Mouse (Mus musculus): Measurements from ENCODE around the gene Rabl6. TPM values are rescaled to one million over a fixed set of nuclear protein-coding genes. Genes with fewer than 3 reads are reported as not detected.

Gene Rabl6
- polyA plus RNA-seq, 1 experiment from 2014 or later: 30.9 TPM

DNA sequence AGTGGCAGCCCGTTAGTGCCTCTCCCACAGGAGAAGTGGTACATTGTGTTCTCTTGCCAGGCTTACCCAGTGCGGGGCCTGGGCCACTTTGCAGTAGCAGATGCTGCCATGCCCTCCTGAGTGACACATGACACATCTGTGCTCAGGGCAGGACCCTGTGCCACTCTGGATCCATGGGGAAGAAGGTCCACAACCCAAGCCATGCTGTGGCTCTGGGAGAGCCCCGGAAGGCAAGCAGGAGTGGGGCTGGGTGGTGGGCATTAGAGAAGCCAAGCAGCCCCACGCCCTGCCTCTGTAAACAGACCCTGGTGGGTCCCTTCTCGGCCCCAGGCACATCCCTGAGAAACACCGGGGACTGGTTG is 25.2 kb downstream of the Rabl6 start:
- no peak for TF ChIP-seq EP300 (optimal IDR thresholded peaks at IDR 0.05)
- no peak for TF ChIP-seq CTCF (IDR thresholded peaks at IDR 0.05; ENCODE audit: low read depth)
- ATAC-seq (ENCODE audit: low FRiP score, low TSS enrichment): no peak
- no peaks in the 10 kb centered on the region for H3K9me3 ChIP-seq (ENCODE audit: control insufficient read depth, low read length)

DNA sequence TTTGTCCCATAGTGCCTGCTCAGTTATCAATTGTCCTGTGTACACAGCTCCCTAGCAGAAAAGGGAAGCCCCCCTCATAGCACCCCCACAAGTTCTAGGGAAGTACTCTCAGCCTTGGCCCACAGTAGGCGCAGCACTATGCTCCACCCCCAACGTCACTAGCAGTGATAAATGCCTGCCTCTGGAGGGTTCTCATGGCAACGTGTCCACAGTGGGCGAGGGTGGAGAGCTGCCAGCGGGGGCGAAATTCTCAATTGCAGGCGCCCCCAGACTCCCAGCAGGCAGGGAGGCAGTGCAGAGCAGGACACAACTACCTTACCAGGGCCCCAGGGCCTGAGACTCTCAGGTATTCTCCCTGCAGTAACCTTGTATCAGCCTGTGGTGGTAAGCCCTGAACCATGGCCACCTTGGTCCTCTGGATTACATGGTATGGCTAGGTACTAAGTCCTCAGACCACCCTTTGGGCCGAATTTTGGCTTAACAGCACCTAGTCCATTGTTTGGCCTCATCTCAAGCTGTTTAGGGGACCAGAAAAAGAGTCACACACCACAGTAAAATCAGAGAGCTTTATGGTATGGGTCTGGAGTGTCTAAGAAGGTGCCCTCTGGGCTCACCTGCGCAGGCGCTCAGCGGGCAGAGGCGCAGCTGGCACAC is 25.7 kb downstream of the Rabl6 start:
- Histone ChIP-seq H3K4me2 (replicated peaks; ENCODE audit: low read depth) (no peak overlapping the region), H3K9ac (ENCODE audit: low read length) (0 out of 2 replicates have a peak overlapping the region, but pooled peaks have one; percentile 38), H3K4me3 (ENCODE audit: low read depth, low read length) (no peak overlapping the region), H3K4me1 (replicated peaks; ENCODE audit: control insufficient read depth, insufficient read depth) (peaks cover 8% of the 10 kb centered on the region; the same call in 1 of the 2 replicates), H3K27me3 (ENCODE audit: control insufficient read depth, insufficient read depth, low read length) (peaks cover 19% of the 10 kb centered on the region), H3K27ac (replicated peaks) (no peak overlapping the region), H3K36me3 (ENCODE audit: control insufficient read depth, insufficient read depth, low read length) (peaks cover 7% of the 10 kb centered on the region), H3K9me3 (ENCODE audit: control insufficient read depth, low read length) (no peaks in the 10 kb centered on the region)
- peak; percentile 46 for DNase-seq (ENCODE audit: low spot score)
- ATAC-seq (ENCODE audit: low FRiP score, low TSS enrichment): 0 out of 2 replicates have a peak, but pooled peaks have one; percentile 9
- TF ChIP-seq CTCF (IDR thresholded peaks at IDR 0.05; ENCODE audit: low read depth) (0 out of 2 replicates have a peak, but pooled peaks have one; percentile 3), EP300 (optimal IDR thresholded peaks at IDR 0.05) (no peak)
- WGBS: 45% methylated on average over 12 of the region's 12 CpGs

More for the DNA sequence above, 25.2 kb downstream of the Rabl6 start:
- DNase-seq (ENCODE audit: low spot score): no peak
- Histone ChIP-seq H3K36me3 (ENCODE audit: control insufficient read depth, insufficient read depth, low read length) (peaks cover 7% of the 10 kb centered on the region), H3K27me3 (ENCODE audit: control insufficient read depth, insufficient read depth, low read length) (peaks cover 15% of the 10 kb centered on the region), H3K4me1 (replicated peaks; ENCODE audit: control insufficient read depth, insufficient read depth) (peaks cover 8% of the 10 kb centered on the region; the same call in 1 of the 2 replicates), H3K9ac (ENCODE audit: low read length) (no peak overlapping the region), H3K27ac (replicated peaks) (no peak overlapping the region), H3K4me3 (ENCODE audit: low read depth, low read length) (no peak overlapping the region), H3K4me2 (replicated peaks; ENCODE audit: low read depth) (no peak overlapping the region)
- WGBS: 67% methylated on average over 6 of the region's 6 CpGs

DNA sequence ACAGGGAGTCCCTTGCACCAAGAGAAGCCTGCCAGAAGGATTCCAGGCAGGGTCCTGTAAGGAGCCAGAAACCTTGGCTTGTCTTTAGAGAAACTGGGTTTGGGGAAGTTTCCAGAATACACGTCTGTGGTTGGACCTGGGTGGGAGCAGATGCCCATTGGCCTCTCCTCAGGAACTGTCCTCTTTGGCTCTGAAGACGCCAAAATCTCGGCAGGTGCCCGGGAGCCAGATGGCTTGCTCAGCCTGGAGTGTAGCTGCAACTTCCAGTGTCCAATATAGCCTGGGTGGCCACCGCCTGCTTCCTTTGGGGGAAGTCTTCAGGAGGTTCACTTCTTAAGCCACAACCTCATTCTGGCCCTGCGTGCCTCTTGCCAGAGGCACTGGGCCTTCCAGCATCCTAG is 26.4 kb downstream of the Rabl6 start:
- H3K27ac ChIP-seq (replicated peaks): no peak overlapping the region
- WGBS: 26% methylated on average over 6 of the region's 6 CpGs
- H3K4me2 ChIP-seq (replicated peaks; ENCODE audit: low read depth): peak overlapping the region; percentile 67
- no peaks in the 10 kb centered on the region for H3K9me3 ChIP-seq (ENCODE audit: control insufficient read depth, low read length)
- ATAC-seq (ENCODE audit: low FRiP score, low TSS enrichment) (no peak), DNase-seq (ENCODE audit: low spot score) (no peak)
- TF ChIP-seq CTCF (IDR thresholded peaks at IDR 0.05; ENCODE audit: low read depth) (no peak), EP300 (optimal IDR thresholded peaks at IDR 0.05) (no peak)
- peak overlapping the region; percentile 32; the same call in 1 of the 2 replicates for H3K4me3 ChIP-seq (ENCODE audit: low read depth, low read length)
- H3K9ac ChIP-seq (ENCODE audit: low read length): peak overlapping the region; percentile 38; the same call in 1 of the 2 replicates
- peaks cover 20% of the 10 kb centered on the region for H3K27me3 ChIP-seq (ENCODE audit: control insufficient read depth, insufficient read depth, low read length)
- H3K36me3 ChIP-seq (ENCODE audit: control insufficient read depth, insufficient read depth, low read length): peaks cover 7% of the 10 kb centered on the region
- H3K4me1 ChIP-seq (replicated peaks; ENCODE audit: control insufficient read depth, insufficient read depth): peaks cover 8% of the 10 kb centered on the region; the same call in 1 of the 2 replicates

DNA sequence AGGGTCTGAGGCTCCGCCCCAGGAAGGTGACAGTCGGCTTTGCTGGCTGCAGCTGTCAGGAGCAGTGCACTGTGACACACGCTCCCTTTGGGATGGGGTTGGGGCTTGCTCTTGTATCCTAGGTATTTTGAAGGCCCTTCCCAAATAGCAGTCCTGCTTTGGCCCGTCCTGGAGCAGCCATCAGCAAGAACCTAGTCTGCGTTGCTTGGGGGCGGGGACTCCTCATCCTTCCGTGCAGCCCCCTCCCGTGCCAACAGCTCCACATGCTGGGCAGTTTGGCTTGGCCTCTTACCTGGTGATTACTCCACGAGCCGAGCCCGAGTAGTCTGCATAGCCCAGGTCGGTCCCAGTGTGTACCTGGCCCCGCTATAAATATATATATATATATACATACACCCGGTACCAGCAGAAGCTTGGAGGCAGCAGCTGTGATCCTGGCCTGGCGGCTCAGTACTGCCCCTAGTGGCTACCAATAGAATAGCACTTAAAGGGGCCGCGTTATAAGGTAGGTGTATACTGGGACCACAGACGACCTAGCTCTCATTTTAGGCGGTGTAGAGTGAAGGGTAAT is 26.9 kb downstream of the Rabl6 start, which contains the start of gene Ajm1:
Ajm1 (minus strand) TSS at position 464 of the 571 bp plus-strand sequence.
- WGBS: 5% methylated on average over 19 of the region's 19 CpGs
- peak within 1 kb of the TSS; percentile 38; the same call in 1 of the 2 replicates for H3K9ac ChIP-seq (ENCODE audit: low read length)
- peaks cover 8% of the 10 kb centered on the region; the same call in 1 of the 2 replicates for H3K4me1 ChIP-seq (replicated peaks; ENCODE audit: control insufficient read depth, insufficient read depth)
- peak within 1 kb of the TSS; percentile 67 for H3K4me2 ChIP-seq (replicated peaks; ENCODE audit: low read depth)
- ATAC-seq (ENCODE audit: low FRiP score, low TSS enrichment) (peak; percentile 61), DNase-seq (ENCODE audit: low spot score) (peak; percentile 69)
- H3K9me3 ChIP-seq (ENCODE audit: control insufficient read depth, low read length): no peaks in the 10 kb centered on the region
- no peak for TF ChIP-seq EP300 (optimal IDR thresholded peaks at IDR 0.05)
- TF ChIP-seq CTCF (IDR thresholded peaks at IDR 0.05; ENCODE audit: low read depth): peak; percentile 92
- H3K27me3 ChIP-seq (ENCODE audit: control insufficient read depth, insufficient read depth, low read length): peaks cover 26% of the 10 kb centered on the region
- H3K36me3 ChIP-seq (ENCODE audit: control insufficient read depth, insufficient read depth, low read length): peaks cover 7% of the 10 kb centered on the region
- H3K4me3 ChIP-seq (ENCODE audit: low read depth, low read length): peak within 1 kb of the TSS; percentile 32
- H3K27ac ChIP-seq (replicated peaks): no peak within 1 kb of the TSS

DNA sequence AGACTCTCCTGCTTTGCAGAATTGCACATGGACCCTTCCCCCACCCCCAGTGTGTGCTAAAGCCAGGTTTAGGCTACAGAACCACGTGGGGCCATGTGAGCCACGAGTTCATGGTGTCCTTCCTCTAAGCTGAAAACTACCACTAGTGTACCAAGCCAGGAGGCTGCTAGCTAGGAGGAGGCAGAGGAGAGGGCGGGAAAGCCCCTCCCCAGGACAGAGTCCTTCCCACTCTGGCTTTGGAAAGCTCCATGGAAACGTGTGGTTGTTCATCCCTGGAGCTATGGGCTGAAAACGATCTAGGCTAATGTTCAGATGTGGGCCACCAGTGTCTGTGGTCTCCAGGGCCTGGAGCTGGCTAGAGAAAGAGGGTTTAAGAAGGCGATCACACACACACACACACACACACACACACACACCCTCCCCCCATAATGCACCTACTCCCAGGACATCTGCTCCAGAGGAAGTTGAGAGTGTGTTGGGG is 27.7 kb downstream of the Rabl6 start:
- Histone ChIP-seq H3K4me1 (replicated peaks; ENCODE audit: control insufficient read depth, insufficient read depth) (peaks cover 11% of the 10 kb centered on the region; the same call in 1 of the 2 replicates), H3K4me3 (ENCODE audit: low read depth, low read length) (no peak overlapping the region), H3K36me3 (ENCODE audit: control insufficient read depth, insufficient read depth, low read length) (peaks cover 6% of the 10 kb centered on the region), H3K27me3 (ENCODE audit: control insufficient read depth, insufficient read depth, low read length) (peaks cover 26% of the 10 kb centered on the region), H3K9me3 (ENCODE audit: control insufficient read depth, low read length) (no peaks in the 10 kb centered on the region), H3K27ac (replicated peaks) (no peak overlapping the region), H3K4me2 (replicated peaks; ENCODE audit: low read depth) (no peak overlapping the region; the same call in 1 of the 2 replicates), H3K9ac (ENCODE audit: low read length) (no peak overlapping the region)
- ATAC-seq (ENCODE audit: low FRiP score, low TSS enrichment) (no peak), DNase-seq (ENCODE audit: low spot score) (no peak)
- no peak for TF ChIP-seq EP300 (optimal IDR thresholded peaks at IDR 0.05)
- no peak for TF ChIP-seq CTCF (IDR thresholded peaks at IDR 0.05; ENCODE audit: low read depth)
- WGBS: 38% methylated on average over 6 of the region's 6 CpGs
